Mouse (Mus musculus) CH12.LX (cell line): ENCODE results near the gene Tmem186. TPM values are rescaled to one million over a fixed set of nuclear protein-coding genes. Genes with fewer than 3 reads are reported as not detected.

Experiments used
- DNase-seq: peaks from one replicate; pipeline ENCODE4 v3.0.0-alpha.2; 2013; ENCODE audit errors: extremely low read depth
- H3K27ac ChIP-seq: 2 replicates; pipeline ENCODE4 v1.5.1; 2012; ENCODE audit warnings: low read depth, mild to moderate bottlenecking, control low read depth, moderate library complexity; ENCODE audit not compliant: insufficient read depth
- H3K27me3 ChIP-seq: replicated peaks from 2 replicates; pipeline ENCODE3; 2012; ENCODE audit warnings: inconsistent platforms
- H3K36me3 ChIP-seq, 2 experiments: replicated peaks in 1 of 2; 2 replicates each; pipeline versions ENCODE3 to v1.6.1; 2012; ENCODE audit warnings: inconsistent platforms in 1 of 2, low read length in 1 of 2, mild to moderate bottlenecking in 1 of 2, mixed read lengths in 1 of 2, moderate library complexity in 1 of 2; ENCODE audit not compliant: control insufficient read depth in 1 of 2, insufficient read depth in 1 of 2
- H3K4me1 ChIP-seq, 2 experiments: 2 replicates each; pipeline ENCODE4 v1.6.1; 2012; ENCODE audit warnings: inconsistent platforms in 1 of 2, moderate library complexity in 1 of 2; ENCODE audit not compliant: insufficient read depth in 2 of 2, control insufficient read depth in 1 of 2
- H3K4me2 ChIP-seq: 2 replicates; pipeline ENCODE4 v1.6.1; 2012; ENCODE audit warnings: low read depth, mild to moderate bottlenecking, control low read depth; ENCODE audit not compliant: poor library complexity, insufficient read depth, severe bottlenecking
- H3K4me3 ChIP-seq, 3 experiments: fragments of 150-350 bp in 1 of 3; sonication (generic) in 1 of 3; replicated peaks in 1 of 3; 2 replicates each; pipeline versions ENCODE3 to v1.5.1; 2011 to 2012; ENCODE audit warnings: low read depth in 2 of 3, low read length in 2 of 3, mild to moderate bottlenecking in 2 of 3, moderate library complexity in 2 of 3, control low read depth in 1 of 3, improper control_type of control experiment in 1 of 3, inconsistent platforms in 1 of 3, mixed read lengths in 1 of 3; ENCODE audit not compliant: poor library complexity in 1 of 3
- H3K79me2 ChIP-seq: replicated peaks from 2 replicates; pipeline ENCODE4 v1.6.1; 2012; ENCODE audit warnings: mild to moderate bottlenecking, moderate library complexity; ENCODE audit not compliant: control insufficient read depth, poor library complexity, insufficient read depth, severe bottlenecking; ENCODE audit errors: extremely low read depth
- H3K9ac ChIP-seq: 2 replicates; pipeline ENCODE4 v1.6.1; 2012; ENCODE audit warnings: low read depth, mild to moderate bottlenecking, control low read depth, moderate library complexity; ENCODE audit not compliant: insufficient read depth
- H3K9me3 ChIP-seq: replicated peaks from 2 replicates; pipeline ENCODE3; 2012; ENCODE audit warnings: low read length, inconsistent platforms, mixed read lengths
- BHLHE40 ChIP-seq: IDR thresholded peaks from 2 replicates; pipeline ENCODE4 v1.6.1; 2011; ENCODE audit warnings: mild to moderate bottlenecking, low read depth, low read length, improper control_type of control experiment
- CHD1 ChIP-seq: IDR thresholded peaks from 2 replicates; pipeline ENCODE4 v1.6.1; 2012; ENCODE audit warnings: low read depth, low read length, improper control_type of control experiment, inconsistent platforms
- CHD2 ChIP-seq: IDR thresholded peaks from 2 replicates; pipeline ENCODE4 v1.6.1; 2011; ENCODE audit warnings: low read length, improper control_type of control experiment
- CTCF ChIP-seq, 2 experiments: IDR thresholded peaks in 1 of 2; conservative IDR thresholded peaks in 1 of 2; 2 replicates each; pipeline ENCODE4 v1.5.1; 2011 to 2012; ENCODE audit warnings: low read depth in 2 of 2, low read length in 2 of 2, improper control_type of control experiment in 1 of 2, inconsistent platforms in 1 of 2, mild to moderate bottlenecking in 1 of 2, moderate library complexity in 1 of 2
- E2F4 ChIP-seq: IDR thresholded peaks from 2 replicates; pipeline ENCODE4 v1.6.1; 2011; ENCODE audit warnings: low read depth, low read length, improper control_type of control experiment; ENCODE audit not compliant: insufficient replicate concordance
- ELF1 ChIP-seq: IDR thresholded peaks from 2 replicates; pipeline ENCODE4 v1.6.1; 2014; ENCODE audit warnings: low read depth, mild to moderate bottlenecking, inconsistent platforms, low read length, improper control_type of control experiment
- EP300 ChIP-seq: IDR thresholded peaks from 2 replicates; pipeline ENCODE4 v1.6.1; 2011; ENCODE audit warnings: low read length, improper control_type of control experiment
- ETS1 ChIP-seq: conservative IDR thresholded peaks from 2 replicates; pipeline ENCODE4 v1.6.1; 2012; ENCODE audit warnings: low read depth, mild to moderate bottlenecking, inconsistent platforms, low read length, improper control_type of control experiment, moderate library complexity
- GABPA ChIP-seq: IDR thresholded peaks from 2 replicates; pipeline ENCODE4 v1.6.1; 2012; ENCODE audit warnings: low read depth, low read length, improper control_type of control experiment, inconsistent platforms; ENCODE audit not compliant: insufficient replicate concordance
- HCFC1 ChIP-seq: IDR thresholded peaks from 2 replicates; pipeline ENCODE4 v1.6.1; 2012; ENCODE audit warnings: low read depth, mild to moderate bottlenecking, inconsistent platforms, low read length, improper control_type of control experiment
- IRF4 ChIP-seq: IDR thresholded peaks from 2 replicates; pipeline ENCODE4 v1.6.1; 2014; ENCODE audit warnings: low read depth, mild to moderate bottlenecking, inconsistent platforms, low read length, improper control_type of control experiment
- JUN ChIP-seq: IDR thresholded peaks from 2 replicates; pipeline ENCODE4 v1.6.1; 2011; ENCODE audit warnings: low read depth, mild to moderate bottlenecking, low read length, improper control_type of control experiment, moderate library complexity; ENCODE audit not compliant: insufficient read depth
- JUND ChIP-seq: conservative IDR thresholded peaks from 2 replicates; pipeline ENCODE4 v1.6.1; 2011; ENCODE audit warnings: low read depth, low read length, improper control_type of control experiment
- KAT2A ChIP-seq: IDR thresholded peaks from 2 replicates; pipeline ENCODE4 v1.6.1; 2012; ENCODE audit warnings: low read length, improper control_type of control experiment, inconsistent platforms; ENCODE audit not compliant: insufficient replicate concordance
- MAFK ChIP-seq: IDR thresholded peaks from 2 replicates; pipeline ENCODE4 v1.6.1; 2011; ENCODE audit warnings: low read length, improper control_type of control experiment; ENCODE audit not compliant: insufficient replicate concordance
- MAX ChIP-seq: IDR thresholded peaks from 2 replicates; pipeline ENCODE4 v1.6.1; 2011; ENCODE audit warnings: low read length, improper control_type of control experiment
- MAZ ChIP-seq: IDR thresholded peaks from 2 replicates; pipeline ENCODE4 v1.6.1; 2012; ENCODE audit warnings: low read depth, mild to moderate bottlenecking, inconsistent platforms, low read length, improper control_type of control experiment, moderate library complexity
- MEF2A ChIP-seq: IDR thresholded peaks from 2 replicates; pipeline ENCODE4 v1.6.1; 2014; ENCODE audit warnings: low read depth, mild to moderate bottlenecking, inconsistent platforms, low read length, improper control_type of control experiment, borderline replicate concordance
- MXI1 ChIP-seq: IDR thresholded peaks from 2 replicates; pipeline ENCODE4 v1.6.1; 2011; ENCODE audit warnings: mild to moderate bottlenecking, low read depth, low read length, improper control_type of control experiment
- MYC ChIP-seq: IDR thresholded peaks from 2 replicates; pipeline ENCODE4 v1.6.1; 2011; ENCODE audit warnings: low read depth, mild to moderate bottlenecking, improper control_type of control experiment, low read length
- NELFE ChIP-seq: IDR thresholded peaks from 2 replicates; pipeline ENCODE4 v1.6.1; 2011; ENCODE audit warnings: low read depth, low read length, improper control_type of control experiment
- NRF1 ChIP-seq: IDR thresholded peaks from 2 replicates; pipeline ENCODE4 v1.6.1; 2014; ENCODE audit warnings: low read depth, mild to moderate bottlenecking, inconsistent platforms, low read length, improper control_type of control experiment, moderate library complexity
- PAX5 ChIP-seq: IDR thresholded peaks from 2 replicates; pipeline ENCODE4 v1.6.1; 2012; ENCODE audit warnings: low read length, inconsistent platforms, mixed read lengths
- POLR2A ChIP-seq: IDR thresholded peaks from 2 replicates; pipeline ENCODE4 v1.6.1; 2011; ENCODE audit warnings: low read depth, mild to moderate bottlenecking, improper control_type of control experiment, low read length
- POLR2AphosphoS2 ChIP-seq: IDR thresholded peaks from 2 replicates; pipeline ENCODE4 v1.6.1; 2011; ENCODE audit warnings: low read depth, low read length, improper control_type of control experiment
- RAD21 ChIP-seq: IDR thresholded peaks from 2 replicates; pipeline ENCODE4 v1.6.1; 2011; ENCODE audit warnings: low read depth, mild to moderate bottlenecking, low read length, improper control_type of control experiment, moderate library complexity
- RCOR1 ChIP-seq: conservative IDR thresholded peaks from 2 replicates; pipeline ENCODE4 v1.6.1; 2012; ENCODE audit warnings: low read depth, mild to moderate bottlenecking, inconsistent platforms, low read length, improper control_type of control experiment
- SIN3A ChIP-seq: IDR thresholded peaks from 2 replicates; pipeline ENCODE4 v1.6.1; 2012; ENCODE audit warnings: low read length, improper control_type of control experiment, inconsistent platforms
- SMC3 ChIP-seq: IDR thresholded peaks from 2 replicates; pipeline ENCODE4 v1.6.1; 2011; ENCODE audit warnings: low read depth, low read length, improper control_type of control experiment
- TBP ChIP-seq: conservative IDR thresholded peaks from 2 replicates; pipeline ENCODE4 v1.6.1; 2011; ENCODE audit warnings: low read depth, low read length, improper control_type of control experiment
- TCF12 ChIP-seq: IDR thresholded peaks from 2 replicates; pipeline ENCODE4 v1.6.1; 2014; ENCODE audit warnings: low read depth, mild to moderate bottlenecking, inconsistent platforms, low read length, improper control_type of control experiment
- UBTF ChIP-seq: IDR thresholded peaks from 2 replicates; pipeline ENCODE4 v1.6.1; 2012; ENCODE audit warnings: low read depth, mild to moderate bottlenecking, inconsistent platforms, low read length, improper control_type of control experiment, moderate library complexity
- USF1 ChIP-seq: IDR thresholded peaks from 2 replicates; pipeline ENCODE4 v1.6.1; 2014; ENCODE audit warnings: low read depth, mild to moderate bottlenecking, inconsistent platforms, low read length, improper control_type of control experiment
- USF2 ChIP-seq: conservative IDR thresholded peaks from 2 replicates; pipeline ENCODE4 v1.6.1; 2011; ENCODE audit warnings: low read depth, low read length, improper control_type of control experiment
- ZC3H11A ChIP-seq: IDR thresholded peaks from 2 replicates; pipeline ENCODE4 v1.6.1; 2012; ENCODE audit warnings: low read depth, mild to moderate bottlenecking, inconsistent platforms, low read length, improper control_type of control experiment
- ZKSCAN1 ChIP-seq: IDR thresholded peaks from 2 replicates; pipeline ENCODE4 v1.6.1; 2012; ENCODE audit warnings: low read depth, inconsistent platforms, low read length, improper control_type of control experiment, borderline replicate concordance
- ZMIZ1 ChIP-seq: IDR thresholded peaks from 2 replicates; pipeline ENCODE4 v1.6.1; 2012; ENCODE audit warnings: low read depth, mild to moderate bottlenecking, inconsistent platforms, low read length, improper control_type of control experiment
- ZNF384 ChIP-seq: IDR thresholded peaks from 2 replicates; pipeline ENCODE4 v1.6.1; 2012; ENCODE audit warnings: low read depth, low read length, improper control_type of control experiment, inconsistent platforms
- dilution Hi-C: fragments of 300-500 bp; cut with MboI; formaldehyde crosslinking; loops from 2 replicates; pipeline ENCODE4 v1.14.3; 2020; ENCODE audit warnings: low sequenced_read_pairs; ENCODE audit not compliant: extremely low pct_unique_long_range_greater_than_20kb, extremely low pct_ligation_motif_present
- in situ Hi-C: fragments of 300-500 bp; cut with MboI; formaldehyde crosslinking; loops from 3 replicates; pipeline ENCODE4 v1.14.3; 2019; ENCODE audit warnings: low sequenced_read_pairs, low pct_ligation_motif_present, low pct_unique_long_range_greater_than_20kb, mixed read lengths
- polyA plus RNA-seq: library from polyadenylated mRNA; unstranded; fragments of >175 nt; gene quantifications from 2 replicates; pipeline ENCODE4 v1.2.1, GENCODE M21; 2012; ENCODE audit warnings: low read depth; ENCODE audit not compliant: insufficient read length
- total RNA-seq, 2 experiments: library from RNA; depleted of rRNA; stranded (reverse); fragments of 300-350 nt in 1 of 2; fragments of >200 nt in 1 of 2; gene quantifications; 2 replicates each; pipeline ENCODE4 v1.2.3; 2012 to 2014

The Tmem186 gene
- total and polyA plus RNA-seq, 3 experiments = 19.7 to 22.2 (median 21.9) TPM

DNA sequence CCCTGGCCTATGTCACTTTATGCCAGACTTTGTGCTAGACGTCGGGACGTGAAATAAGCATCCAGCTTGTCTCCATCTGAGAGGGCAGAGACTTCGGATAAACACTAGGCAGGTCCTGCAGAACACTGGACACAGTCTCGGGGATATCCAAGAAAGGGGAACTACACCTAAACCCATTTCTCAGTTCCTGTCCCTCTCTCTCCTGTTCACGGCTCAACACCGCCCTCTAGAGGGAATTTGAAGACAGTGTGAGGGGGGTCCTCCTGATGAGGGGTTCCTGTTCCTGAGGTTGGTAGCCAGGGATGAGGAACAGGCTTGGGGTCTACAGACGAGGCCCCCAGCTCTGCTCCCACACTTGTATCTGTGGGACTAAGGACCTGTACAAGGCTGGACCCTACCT, 36.7 kb upstream of the Tmem186 start:
- no peaks in the 10 kb centered on the region for H3K79me2 ChIP-seq
- H3K4me1 ChIP-seq = peaks cover 14 to 46% of the 10 kb centered on the region in 2 experiments
- H3K36me3 ChIP-seq = peaks cover under 1 to 8% of the 10 kb centered on the region in 2 experiments
- H3K27ac ChIP-seq = no peak overlapping the region
- dilution Hi-C loops (no loop called here), in situ Hi-C loops (loop anchor here (5.0 kb wide), 1 partner anchor 262 kb away; no protein-coding TSS in a partner anchor)
- no peaks in the 10 kb centered on the region for H3K9me3 ChIP-seq
- peak overlapping the region; percentile 59 for H3K4me2 ChIP-seq
- TF ChIP-seq CTCF (conservative IDR thresholded peaks at IDR 0.05 in 1 of 2, IDR thresholded peaks at IDR 0.05 in 1 of 2; ENCODE audit: low read depth in 2 of 2, low read length in 2 of 2) = peak; percentile 94 to 99
- peak; percentile 99 for TF ChIP-seq IRF4
- 0 out of 2 replicates have a peak, but pooled peaks have one; percentile 53 for TF ChIP-seq MEF2A
- TF ChIP-seq POLR2AphosphoS2 = no peak
- TF ChIP-seq CHD2 = no peak
- no peak for TF ChIP-seq ZMIZ1
- TF ChIP-seq HCFC1 = no peak; the same call in 1 of the 2 replicates
- TF ChIP-seq SMC3 = peak; percentile 96
- TF ChIP-seq BHLHE40 = 0 out of 2 replicates have a peak, but pooled peaks have one; percentile 25
- TF ChIP-seq ZC3H11A = peak; percentile 41; the same call in 1 of the 2 replicates
- no peak for TF ChIP-seq ETS1
- TF ChIP-seq PAX5 = no peak
- 0 out of 2 replicates have a peak, but pooled peaks have one; percentile 41 for TF ChIP-seq MYC
- no peak for TF ChIP-seq CHD1
- TF ChIP-seq NELFE = no peak; the same call in 1 of the 2 replicates
- TF ChIP-seq NRF1 = no peak
- TF ChIP-seq USF1 = no peak
- peak; percentile 98 for TF ChIP-seq MAZ
- no peak for TF ChIP-seq POLR2A
- TF ChIP-seq RCOR1 = no peak
- TF ChIP-seq SIN3A = 0 out of 2 replicates have a peak, but pooled peaks have one; percentile 54
- TF ChIP-seq MAFK = no peak
- TF ChIP-seq ELF1 = peak; percentile 66
- no peak for TF ChIP-seq GABPA
- no peak for TF ChIP-seq E2F4
- no peak for TF ChIP-seq TBP
- TF ChIP-seq TCF12 = no peak
- TF ChIP-seq JUND = no peak
- TF ChIP-seq RAD21 = no peak; the same call in none of the 2 replicates
- no peak for TF ChIP-seq MXI1
- TF ChIP-seq USF2 = no peak
- no peak for TF ChIP-seq UBTF
- TF ChIP-seq MAX = no peak
- no peak for TF ChIP-seq KAT2A
- peak; percentile 97 for TF ChIP-seq EP300
- TF ChIP-seq ZNF384 = no peak
- TF ChIP-seq JUN = no peak
- no peak for TF ChIP-seq ZKSCAN1
- DNase-seq = peak; percentile 94
- peaks cover 15% of the 10 kb centered on the region for H3K27me3 ChIP-seq
- H3K9ac ChIP-seq = no peak overlapping the region
- peak overlapping the region in 1 of 3 experiments; percentile 9 for H3K4me3 ChIP-seq
